Mouse (Mus musculus) liver, embryonic 11.5 days (tissue): ENCODE measurements around the gene Spns3. TPM values are rescaled to one million over a fixed set of nuclear protein-coding genes. Genes with fewer than 3 reads are reported as not detected.

Experiments used
- ATAC-seq: fragments of 200-750 bp; cut with Nextera tagmentation; replicated peaks from 2 replicates; pipeline ENCODE4 v1.8.0; 2017; ENCODE audit warnings: moderate number of reproducible peaks, mild to moderate bottlenecking, moderate TSS enrichment, moderate library complexity; ENCODE audit not compliant: low FRiP score
- DNase-seq: peaks from one replicate; pipeline ENCODE4 v3.0.0-alpha.2; 2017; ENCODE audit warnings: low spot score
- H3K27ac ChIP-seq: fragments of 300-500 bp; sonication (generic); 2 replicates; pipeline ENCODE4 v1.5.1; 2014; ENCODE audit warnings: mild to moderate bottlenecking, low read depth, low read length, control low read depth
- H3K27me3 ChIP-seq: fragments of 300-500 bp; sonication (generic); replicated peaks from 2 replicates; pipeline ENCODE4 v1.6.1; 2014; ENCODE audit warnings: low read length, mixed read lengths; ENCODE audit not compliant: control insufficient read depth, insufficient read depth
- H3K36me3 ChIP-seq: fragments of 300-500 bp; sonication (generic); 2 replicates; pipeline ENCODE4 v1.6.1; 2014; ENCODE audit warnings: mild to moderate bottlenecking, low read length, moderate library complexity, mixed read lengths; ENCODE audit not compliant: control insufficient read depth, insufficient read depth
- H3K4me1 ChIP-seq: fragments of 300-500 bp; sonication (generic); replicated peaks from 2 replicates; pipeline ENCODE4 v1.6.1; 2014; ENCODE audit warnings: low read length, mixed read lengths; ENCODE audit not compliant: control insufficient read depth, insufficient read depth
- H3K4me2 ChIP-seq: fragments of 300-500 bp; sonication (generic); 2 replicates; pipeline ENCODE4 v1.6.1; 2014; ENCODE audit warnings: mild to moderate bottlenecking, control low read depth, moderate library complexity
- H3K4me3 ChIP-seq: fragments of 300-500 bp; sonication (generic); 2 replicates; pipeline ENCODE4 v1.5.1; 2014; ENCODE audit warnings: low read depth, low read length, control low read depth
- H3K9ac ChIP-seq: fragments of 300-500 bp; sonication (generic); 2 replicates; pipeline ENCODE4 v1.6.1; 2014; ENCODE audit warnings: low read depth, low read length, control low read depth
- H3K9me3 ChIP-seq: fragments of 300-500 bp; sonication (generic); 2 replicates; pipeline ENCODE4 v1.6.1; 2016; ENCODE audit warnings: low read length, inconsistent platforms, mixed read lengths; ENCODE audit not compliant: control insufficient read depth
- WGBS: fragments of 180-500 bp; shearing (Covaris S2); extraction: QIAGEN DNeasy Blood & Tissue Kit; methylation state at CpG from one replicate; pipeline ENCODE4 v1.1.7; 2014; 5-methylcytosine and 5-hydroxymethylcytosine counted together
- polyA plus RNA-seq: library from polyadenylated mRNA; unstranded; fragments of >200 nt; fragmentation: Nextera tagmentation; extraction: Ambion mirVana; gene quantifications from 2 replicates; pipeline ENCODE4 v1.2.1, GENCODE M21; 2014

The Spns3 gene
- polyA plus RNA-seq, 1 experiment from 2014 or later, result 1.9 TPM

DNA sequence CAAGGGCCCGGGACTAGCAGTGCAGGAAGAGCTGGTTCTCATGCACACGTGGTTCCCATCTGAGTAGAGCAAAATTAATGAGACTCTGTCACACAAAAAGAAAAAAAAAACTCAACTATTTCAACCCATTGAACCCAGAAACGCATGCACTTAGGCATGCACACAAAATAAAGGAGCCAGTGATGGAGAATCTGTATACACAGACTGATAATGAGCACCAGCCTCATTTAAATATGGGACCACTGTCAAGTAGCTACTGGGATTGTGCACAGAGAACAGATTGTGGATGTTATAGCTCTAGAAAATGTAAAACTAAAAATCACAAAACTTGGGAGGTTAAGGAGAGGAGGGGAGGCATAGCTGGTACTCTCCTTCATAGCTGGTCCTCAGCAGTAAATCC, 35.3 kb downstream of the Spns3 start:
- H3K4me1 ChIP-seq, result no peaks in the 10 kb centered on the region
- no peaks in the 10 kb centered on the region for H3K27me3 ChIP-seq
- H3K27ac ChIP-seq, result no peak overlapping the region
- no peak overlapping the region for H3K4me2 ChIP-seq
- H3K4me3 ChIP-seq, result no peak overlapping the region
- DNase-seq, result no peak
- no peak for ATAC-seq
- H3K9me3 ChIP-seq, result no peaks in the 10 kb centered on the region
- no peak overlapping the region for H3K9ac ChIP-seq
- H3K36me3 ChIP-seq, result no peaks in the 10 kb centered on the region
- WGBS, result 60% methylated on average over 3 of the region's 3 CpGs

DNA sequence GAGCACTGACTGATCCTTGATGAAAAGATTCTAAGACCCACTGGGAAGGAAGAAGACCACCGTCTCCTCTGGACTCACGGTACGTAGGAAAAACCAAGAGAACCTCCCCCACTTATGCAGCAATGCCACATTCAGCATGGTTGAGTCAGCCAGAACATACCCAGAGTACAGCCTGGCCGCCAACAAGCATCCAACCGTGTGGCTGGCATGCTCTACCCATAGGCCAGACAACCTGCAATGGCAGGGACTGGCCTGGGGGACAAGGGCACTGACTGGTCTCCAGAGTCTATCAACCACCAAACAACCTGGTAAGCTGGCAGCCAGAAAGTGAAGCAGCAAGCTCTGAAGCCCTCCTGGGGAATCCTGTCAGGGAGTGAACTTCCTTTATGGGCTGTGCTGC, 41.7 kb downstream of the Spns3 start:
- ATAC-seq, result no peak

DNA sequence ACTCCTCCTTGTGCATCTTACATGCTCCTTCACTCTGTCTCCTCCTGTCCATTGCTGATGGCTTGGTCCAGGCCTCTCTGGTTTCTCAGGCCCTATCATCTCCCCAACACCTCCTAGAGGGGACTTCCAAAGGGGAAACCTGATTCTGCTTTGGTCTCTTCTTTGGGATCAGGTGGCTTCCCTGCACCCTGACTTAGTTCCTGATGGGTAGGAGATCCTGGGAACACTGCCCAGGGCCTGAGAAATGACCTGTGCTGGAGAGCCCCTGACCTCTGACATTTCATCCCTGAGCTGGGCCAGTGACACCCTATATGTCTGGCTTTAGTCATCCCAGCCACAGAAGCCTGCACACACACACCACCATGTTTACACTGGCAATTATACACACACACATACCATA, 42.7 kb downstream of the Spns3 start:
- ATAC-seq (no peak), DNase-seq (no peak)
- H3K4me3 ChIP-seq, result no peak overlapping the region

More for the DNA sequence above, 41.7 kb downstream of the Spns3 start:
- Histone ChIP-seq H3K4me2 (no peak overlapping the region), H3K4me3 (no peak overlapping the region), H3K27ac (no peak overlapping the region), H3K4me1 (no peaks in the 10 kb centered on the region), H3K9ac (no peak overlapping the region), H3K27me3 (no peaks in the 10 kb centered on the region), H3K9me3 (no peaks in the 10 kb centered on the region), H3K36me3 (no peaks in the 10 kb centered on the region)
- no peak for DNase-seq
- 84% methylated on average over 5 of the region's 5 CpGs for WGBS

DNA sequence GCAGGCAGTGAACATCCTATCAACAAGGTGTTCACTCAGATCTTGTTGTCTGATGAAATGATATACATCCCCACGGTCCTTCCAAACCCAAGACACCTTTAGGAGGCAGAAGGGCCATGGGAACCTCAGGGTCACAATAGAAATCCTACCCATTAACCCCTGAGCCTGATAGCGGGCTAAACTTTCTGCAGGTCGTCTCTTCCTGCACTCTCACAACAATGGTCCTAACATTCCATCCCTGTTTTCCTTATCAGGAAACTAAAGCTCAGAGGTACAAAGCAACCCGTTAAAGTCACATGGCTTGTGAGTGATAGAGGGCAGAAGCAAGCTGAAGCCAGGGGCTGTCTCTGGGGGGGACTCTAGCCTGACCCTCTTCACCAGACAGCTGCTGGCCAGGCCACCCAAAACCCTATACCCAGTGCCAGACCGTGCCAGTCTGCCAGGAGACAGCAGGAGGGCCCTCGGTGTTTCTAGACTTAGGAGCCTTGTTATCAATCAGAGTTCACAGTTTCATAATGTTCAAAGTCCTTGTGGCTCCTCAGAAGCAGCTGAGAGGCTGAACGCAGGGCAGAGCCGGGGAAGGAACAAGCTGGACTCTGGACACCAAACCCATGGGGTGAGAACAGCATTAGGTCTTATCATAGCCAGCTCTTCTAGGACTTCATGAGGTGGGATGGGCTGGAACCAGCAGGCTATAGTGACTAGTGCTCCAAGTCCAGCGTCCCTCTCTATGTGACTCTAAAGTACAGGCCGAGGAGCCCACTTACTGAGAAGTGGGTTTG, 46.1 kb downstream of the Spns3 start:
- Histone ChIP-seq H3K27ac (no peak overlapping the region), H3K9ac (no peak overlapping the region), H3K4me3 (no peak overlapping the region), H3K4me2 (no peak overlapping the region), H3K27me3 (0 out of 2 replicates have a peak, but pooled peaks cover 3% of the 10 kb centered on the region), H3K9me3 (no peaks in the 10 kb centered on the region), H3K36me3 (no peaks in the 10 kb centered on the region), H3K4me1 (0 out of 2 replicates have a peak, but pooled peaks cover 6% of the 10 kb centered on the region)
- no peak for DNase-seq
- ATAC-seq, result no peak
- WGBS, result 60% methylated on average over 10 of the region's 10 CpGs

More for the DNA sequence above, 42.7 kb downstream of the Spns3 start:
- Histone ChIP-seq H3K27ac (no peak overlapping the region), H3K9ac (no peak overlapping the region), H3K36me3 (no peaks in the 10 kb centered on the region), H3K4me1 (0 out of 2 replicates have a peak, but pooled peaks cover 4% of the 10 kb centered on the region), H3K4me2 (no peak overlapping the region), H3K9me3 (no peaks in the 10 kb centered on the region), H3K27me3 (no peaks in the 10 kb centered on the region)

DNA sequence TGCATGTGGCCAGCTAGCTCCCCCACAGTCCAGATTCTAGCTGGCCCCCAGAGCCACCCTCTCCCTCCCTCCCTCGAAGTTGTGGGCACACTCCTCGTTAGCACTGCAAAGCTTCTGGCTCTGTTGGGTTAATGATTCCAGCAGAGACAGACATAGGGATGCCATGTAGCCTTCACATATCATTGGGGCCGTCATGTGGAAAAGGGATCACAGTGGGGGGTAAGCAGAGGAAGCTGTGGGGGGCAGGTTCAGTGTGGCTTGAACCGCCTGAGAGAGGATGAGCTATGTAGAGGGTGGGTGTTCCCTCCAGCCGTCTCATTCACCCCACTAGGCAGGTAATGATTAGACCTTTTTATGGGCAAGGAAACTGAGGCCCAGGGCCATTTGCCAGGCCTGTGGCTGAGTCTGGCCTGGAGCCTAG, 46.8 kb downstream of the Spns3 start:
- H3K4me3 ChIP-seq, result no peak overlapping the region
- H3K9ac ChIP-seq, result no peak overlapping the region
- ATAC-seq, result no peak
- no peak overlapping the region for H3K27ac ChIP-seq
- no peak for DNase-seq
- no peak overlapping the region for H3K4me2 ChIP-seq
- no peaks in the 10 kb centered on the region for H3K9me3 ChIP-seq
- H3K27me3 ChIP-seq, result 0 out of 2 replicates have a peak, but pooled peaks cover 3% of the 10 kb centered on the region
- H3K36me3 ChIP-seq, result no peaks in the 10 kb centered on the region
- WGBS, result 50% methylated on average over 5 of the region's 5 CpGs
- H3K4me1 ChIP-seq, result 0 out of 2 replicates have a peak, but pooled peaks cover 6% of the 10 kb centered on the region

DNA sequence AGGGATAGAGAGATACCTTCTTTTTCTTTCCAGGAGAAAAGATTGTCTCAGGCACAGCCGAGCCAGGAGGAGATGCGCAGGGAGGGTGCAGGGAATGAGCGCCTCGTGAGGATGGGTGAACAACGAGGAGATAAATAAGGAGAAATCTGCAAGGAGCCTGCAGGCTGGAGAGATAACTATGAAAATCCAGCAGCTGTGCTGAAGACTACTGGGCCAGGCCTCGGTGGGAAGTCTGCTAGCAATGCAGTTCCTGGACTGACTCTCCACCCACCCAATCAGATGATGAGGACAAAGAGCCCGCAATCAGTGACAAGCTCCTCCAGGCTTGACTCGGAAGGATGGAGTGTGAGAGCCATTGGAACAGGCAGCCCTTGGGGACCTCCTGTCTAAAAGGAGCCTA, 48.1 kb downstream of the Spns3 start:
- ATAC-seq (no peak), DNase-seq (no peak)
- no peaks in the 10 kb centered on the region for H3K9me3 ChIP-seq
- no peak overlapping the region for H3K27ac ChIP-seq
- WGBS, result 30% methylated on average over 8 of the region's 8 CpGs
- no peak overlapping the region for H3K4me3 ChIP-seq
- H3K36me3 ChIP-seq, result no peaks in the 10 kb centered on the region
- no peak overlapping the region for H3K9ac ChIP-seq
- 0 out of 2 replicates have a peak, but pooled peaks cover 3% of the 10 kb centered on the region for H3K27me3 ChIP-seq
- no peak overlapping the region for H3K4me2 ChIP-seq
- H3K4me1 ChIP-seq, result 0 out of 2 replicates have a peak, but pooled peaks cover 6% of the 10 kb centered on the region

DNA sequence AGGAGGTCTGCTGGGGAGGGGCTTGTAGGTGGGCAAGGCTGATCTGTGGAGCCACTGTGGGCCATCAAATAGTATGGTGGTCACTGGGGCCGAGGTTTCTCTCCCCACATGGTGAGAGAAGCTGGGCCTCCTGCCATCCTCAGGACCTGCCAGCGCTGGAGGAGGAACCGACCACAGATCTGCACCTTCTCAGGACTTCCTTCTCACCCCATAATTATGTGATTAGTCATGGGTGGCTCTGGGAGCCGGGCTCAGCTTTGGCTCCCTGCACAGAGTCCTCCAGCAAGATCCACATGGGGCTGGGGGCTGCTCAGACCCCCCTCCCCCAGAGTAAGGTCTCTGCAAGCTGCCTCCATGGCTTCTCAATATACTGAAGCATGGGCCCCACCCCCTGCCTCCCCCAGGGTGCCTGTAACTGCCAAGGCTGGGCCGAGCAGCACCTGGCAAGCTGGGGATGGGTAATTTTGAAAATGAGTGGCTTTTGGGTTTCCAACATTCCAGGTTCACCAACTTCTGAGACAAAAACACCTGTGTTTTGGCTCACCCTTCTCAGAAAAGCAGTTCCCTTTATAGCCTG, 48.8 kb downstream of the Spns3 start:
- no peak for ATAC-seq
- no peaks in the 10 kb centered on the region for H3K36me3 ChIP-seq
- H3K4me2 ChIP-seq, result no peak overlapping the region
- no peak for DNase-seq
- H3K4me3 ChIP-seq, result no peak overlapping the region
- no peak overlapping the region for H3K9ac ChIP-seq
- H3K27ac ChIP-seq, result no peak overlapping the region
- WGBS, result 30% methylated on average over 5 of the region's 5 CpGs
- H3K27me3 ChIP-seq, result 0 out of 2 replicates have a peak, but pooled peaks cover 3% of the 10 kb centered on the region
- 0 out of 2 replicates have a peak, but pooled peaks cover 6% of the 10 kb centered on the region for H3K4me1 ChIP-seq
- no peaks in the 10 kb centered on the region for H3K9me3 ChIP-seq

DNA sequence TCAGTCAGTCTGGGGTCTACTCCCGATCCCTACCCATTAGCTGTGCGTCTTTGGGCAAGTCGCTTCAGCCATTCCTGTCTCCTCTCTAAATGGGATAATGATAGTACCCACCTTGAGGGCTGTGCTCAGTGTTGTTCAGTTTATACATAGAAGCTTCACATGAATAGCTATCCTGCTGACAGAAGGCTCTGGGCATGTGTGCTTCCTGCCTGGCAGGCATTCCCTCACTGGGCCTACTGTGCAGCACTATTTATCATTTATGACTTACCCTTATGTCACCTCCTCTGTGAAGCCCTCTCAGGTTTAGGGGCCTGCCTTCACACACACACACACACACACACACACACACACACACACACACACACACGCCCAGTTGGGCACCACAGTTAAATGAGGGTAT, 50.2 kb downstream of the Spns3 start:
- ATAC-seq (no peak), DNase-seq (no peak)
- Histone ChIP-seq H3K4me2 (no peak overlapping the region), H3K27me3 (0 out of 2 replicates have a peak, but pooled peaks cover 3% of the 10 kb centered on the region), H3K4me1 (0 out of 2 replicates have a peak, but pooled peaks cover 6% of the 10 kb centered on the region), H3K27ac (no peak overlapping the region), H3K4me3 (no peak overlapping the region), H3K9me3 (no peaks in the 10 kb centered on the region), H3K36me3 (no peaks in the 10 kb centered on the region), H3K9ac (no peak overlapping the region)
- WGBS, result 86% methylated on average over 4 of the region's 4 CpGs
